In genomic region chr16:16684053-16684452, GRCm38 (mm10) we compare ENCODE assay signal across 16 mouse cellular contexts. TPM values are rescaled to one million over a fixed set of nuclear protein-coding genes. Genes with fewer than 3 reads are reported as not detected.
DNase-seq lines count a peak whose midpoint lies in the region.
"Had no signal": no experiment of that assay in that cellular context is flagged by ENCODE, and none has a peak within 500 bp of the region (broad histone marks: within the 10 kb centered on the region; RNA-seq: fewer than 3 reads in every experiment).

No protein-coding gene starts in this region.

- intact Hi-C loops in heart, postnatal 10 days (cut with DNase I) = no loop called here

- peak; percentile 9 to 74 for DNase-seq in adrenal gland, adult (ENCODE audit: inconsistent age in 2 of 2, low spot score in 1 of 2)
- DNase-seq in adrenal gland, postnatal 25 days = no peak
- peak; percentile 93 for DNase-seq in R1 (ENCODE audit: low read depth, low spot score)
- peak; percentile 12 for DNase-seq in adrenal gland, postnatal 10 days
- DNase-seq in heart, postnatal 10 days = no peak
- no peak for DNase-seq in urinary bladder, postnatal 4 days (ENCODE audit: low spot score in 2 of 2)
- DNase-seq in lung, postnatal 14 days = no peak
- DNase-seq: B cell, adult 2 months; cerebellum, adult 18-20 months; cerebellum, adult 9-11 months; cerebellum, postnatal 36 days; gastrocnemius, postnatal 10 days; heart, adult 2 months; heart, postnatal 36 days; kidney, adult 2 months had no signal

RNA-seq across cellular contexts. Expression of gene Olfr19, which starts 7.8 kb away (rescaled TPM):
- total RNA-seq in adrenal gland, postnatal 25 days (2021) = not detected in 2 replicates
- total RNA-seq in adrenal gland, postnatal 10 days (2021) = not detected
- total RNA-seq in heart, postnatal 10 days (2021) = not detected
- total RNA-seq: G1E; gastrocnemius, postnatal 10 days; heart, adult 2 months; heart, postnatal 36 days had no signal

Comparison
In these comparisons a context has a peak if more than half of its experiments do, and no peak if none do; other contexts are left out.
1. DNase-seq: peak in adrenal gland, adult (2 of 2), R1 (single experiment) and adrenal gland, postnatal 10 days (single experiment); none in adrenal gland, postnatal 25 days (single experiment), heart, postnatal 10 days (0 of 2), urinary bladder, postnatal 4 days (0 of 2) and lung, postnatal 14 days (single experiment).